Mouse (Mus musculus): ENCODE results near the gene Maml1.

DNA sequence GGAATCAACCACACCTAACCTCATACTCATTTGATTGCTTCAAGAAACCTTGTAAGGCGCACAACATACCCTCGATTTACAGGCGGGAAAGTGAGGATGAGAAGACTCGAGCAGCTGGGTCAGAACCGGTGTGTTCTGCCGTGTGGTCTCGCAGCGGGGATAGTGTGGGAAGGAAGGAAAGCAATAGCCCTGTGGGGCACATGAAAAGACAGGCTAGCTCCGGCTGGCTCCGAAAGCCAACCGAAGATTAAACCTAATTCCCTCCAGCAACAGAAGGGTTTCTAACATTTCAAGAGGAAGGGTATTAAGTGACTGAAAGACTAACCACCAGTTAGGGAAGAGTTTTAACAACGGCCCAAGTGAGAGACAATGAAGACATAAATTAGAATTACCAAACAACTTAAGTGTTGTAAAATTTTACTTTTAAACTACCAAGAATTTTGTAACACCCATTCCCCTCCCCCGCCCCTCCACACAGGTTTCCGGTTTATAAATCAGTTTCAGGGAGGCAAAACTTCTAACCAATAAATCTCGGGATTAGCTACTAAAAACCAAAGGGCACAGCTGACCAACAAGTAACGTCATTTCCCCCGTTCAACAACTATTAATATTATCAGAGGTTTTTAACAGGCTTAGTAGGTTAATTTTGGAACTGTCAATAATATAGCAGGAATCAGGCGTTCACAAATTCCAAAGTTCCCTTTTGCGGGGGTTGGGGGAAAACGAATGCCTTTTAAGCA, 1.5 kb downstream of the Maml1 start:
- TF ChIP-seq TAL1 (conservative IDR thresholded peaks at IDR 0.05; ENCODE audit: low read depth, low read length), result no peak
- no peak for TF ChIP-seq CTCF (IDR thresholded peaks at IDR 0.05; ENCODE audit: low read depth, low read length)
